Mouse (Mus musculus): ENCODE data around the gene Tenm4.

Tenm4 gene

DNA sequence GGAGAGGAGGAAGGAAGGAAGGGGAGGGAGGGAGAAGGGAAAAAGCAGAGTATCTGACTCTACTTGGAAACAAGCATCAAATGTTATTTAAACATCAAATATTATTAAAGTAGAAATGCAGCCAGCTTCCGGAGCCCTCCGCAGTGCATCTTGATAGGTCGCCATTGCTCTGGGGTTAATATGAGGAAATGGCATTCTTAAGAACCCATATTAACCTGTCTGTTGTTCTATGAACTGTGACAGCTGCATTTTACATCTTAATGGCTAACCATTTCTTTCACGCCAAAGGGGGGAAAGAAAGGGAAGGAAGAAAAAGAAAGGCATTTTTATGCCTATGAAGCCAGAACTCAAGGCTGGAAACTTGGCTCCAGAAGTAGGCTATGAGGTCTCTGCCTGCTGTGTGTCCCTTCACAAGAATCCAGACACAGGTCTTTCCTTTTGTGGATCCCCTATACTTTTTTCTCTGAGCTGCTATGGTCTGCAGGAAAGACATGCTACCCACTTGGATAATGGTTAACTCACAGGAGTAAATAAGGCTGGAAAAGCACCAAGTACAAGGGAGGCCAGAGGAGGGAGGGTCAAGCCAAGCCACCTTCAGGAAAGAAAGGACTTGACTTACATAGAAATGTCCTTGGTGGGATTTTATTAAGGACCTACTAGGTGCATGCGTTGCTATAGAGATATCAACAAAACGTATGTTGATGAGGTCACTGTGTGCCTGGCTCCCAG, 318.5 kb downstream of the Tenm4 start:
- no peak for DNase-seq

DNA sequence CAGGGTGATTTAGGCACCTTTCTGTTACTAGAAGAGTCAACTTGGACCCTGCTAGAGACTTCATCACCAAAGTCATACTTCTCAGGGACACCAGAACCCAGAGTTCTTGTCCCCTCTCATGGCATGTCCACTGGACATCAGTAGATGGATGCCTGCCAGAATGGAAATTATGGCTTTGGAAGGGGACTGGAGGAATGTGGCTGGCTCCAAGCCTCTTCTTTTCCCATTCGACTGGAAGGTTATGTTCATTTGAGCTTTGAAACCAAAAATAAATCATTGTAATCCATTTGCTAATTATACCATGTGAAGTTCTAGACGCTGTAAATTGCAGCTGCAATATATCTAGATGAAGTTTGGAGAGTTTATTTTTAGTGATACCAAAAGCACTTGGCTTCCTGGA, 320.9 kb downstream of the Tenm4 start:
- no peak for DNase-seq

DNA sequence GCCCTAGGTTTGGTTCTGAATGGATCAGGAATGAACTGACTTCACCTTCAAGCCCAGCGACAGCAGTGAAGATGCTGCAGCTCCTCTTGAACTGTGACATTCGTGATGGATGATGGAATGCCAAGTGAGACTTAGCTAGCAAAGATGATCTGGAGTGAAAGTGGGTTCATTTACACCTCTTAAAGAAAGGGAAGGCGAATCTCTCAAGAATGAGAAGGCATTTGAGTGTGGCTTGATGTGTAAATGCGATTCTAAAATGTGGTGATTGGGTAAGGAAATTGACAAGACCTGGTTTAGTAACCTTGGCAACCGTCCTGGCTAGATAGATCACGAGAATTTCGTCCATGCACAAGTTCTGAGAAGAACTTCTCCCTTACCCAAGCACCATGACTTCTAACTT, 321.6 kb downstream of the Tenm4 start:
- no peak for DNase-seq

DNA sequence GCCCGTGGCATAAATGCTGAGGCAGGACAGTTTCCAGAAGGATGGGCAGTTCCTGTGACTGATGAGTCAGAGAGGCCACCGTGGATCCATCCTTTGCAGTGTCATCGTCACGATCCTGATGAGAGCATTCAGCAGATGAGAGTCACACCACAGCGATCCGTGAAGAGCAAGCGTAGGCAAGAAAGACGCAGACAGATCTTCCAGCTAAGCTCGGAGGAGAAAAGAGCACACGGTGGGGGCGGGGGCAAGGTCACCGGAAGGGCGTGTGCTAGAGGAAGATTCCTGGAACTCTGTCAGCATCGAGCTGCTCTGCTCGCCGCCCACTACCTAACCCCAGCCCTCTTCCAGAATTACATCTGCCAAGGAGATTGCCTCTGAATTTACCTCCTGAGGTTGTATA, 323.0 kb downstream of the Tenm4 start:
- no peak for DNase-seq

GRCm38 (mm10) chr7:96500108-96500507, 329.1 kb downstream of the Tenm4 start:
- DNase-seq, result no peak

GRCm38 (mm10) chr7:96500797-96501196, 329.8 kb downstream of the Tenm4 start:
- DNase-seq, result no peak

- DNase-seq, result no peak
Measured at GRCm38 (mm10) chr7:96502321-96502973, 331.4 kb downstream of the Tenm4 start.

- DNase-seq, result no peak
Measured at GRCm38 (mm10) chr7:96505538-96505937, 334.5 kb downstream of the Tenm4 start.

- no peak for DNase-seq
Measured at GRCm38 (mm10) chr7:96507046-96507445, 336.0 kb downstream of the Tenm4 start.

DNA sequence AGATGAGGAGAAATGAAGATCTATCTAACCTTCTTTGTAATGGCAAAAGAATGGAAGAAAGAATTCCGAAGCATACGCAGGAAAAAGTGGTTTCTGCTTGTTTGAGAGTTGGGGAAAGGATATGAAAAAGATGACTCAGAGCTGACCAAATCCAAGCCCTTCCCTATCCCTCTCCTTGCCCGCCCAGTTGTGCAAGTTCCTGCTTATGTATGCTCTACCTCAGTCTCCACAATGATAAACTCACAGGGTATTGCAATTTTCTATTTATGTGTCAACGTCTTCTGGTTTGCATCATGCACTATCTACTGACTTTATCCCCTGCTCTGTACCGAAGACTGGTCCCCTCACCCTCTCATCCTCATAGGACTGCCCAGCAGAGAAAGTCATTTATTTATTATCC, 339.4 kb downstream of the Tenm4 start:
- DNase-seq, result no peak

DNA sequence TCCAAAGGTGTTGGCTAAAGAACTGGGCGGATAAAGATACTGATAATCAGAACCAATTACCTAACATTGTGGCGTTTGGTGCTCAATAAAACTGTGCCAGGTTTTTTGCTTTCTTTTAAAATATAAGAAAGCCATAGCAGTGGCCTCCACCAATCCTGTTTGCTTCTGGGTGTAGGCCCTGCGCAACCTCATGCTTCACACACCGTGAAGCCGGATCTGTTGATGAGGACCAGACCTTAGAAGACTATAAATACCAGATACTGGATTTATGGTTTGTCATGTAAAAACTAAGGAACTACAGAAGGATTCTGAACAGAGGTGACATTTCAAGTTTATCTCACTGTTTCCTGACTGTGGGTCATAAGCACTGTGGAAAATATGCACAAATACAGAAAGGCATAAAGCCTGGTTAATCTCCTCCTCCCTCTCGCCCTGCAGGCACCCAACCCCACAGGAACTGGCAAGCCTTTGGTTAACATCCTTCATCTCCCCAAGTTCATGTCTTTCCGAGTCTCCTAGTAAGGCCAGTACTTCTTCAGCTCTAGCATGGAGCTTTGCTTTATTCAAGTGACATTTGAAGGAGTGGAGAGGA, 340.1 kb downstream of the Tenm4 start:
- DNase-seq, result no peak

DNA sequence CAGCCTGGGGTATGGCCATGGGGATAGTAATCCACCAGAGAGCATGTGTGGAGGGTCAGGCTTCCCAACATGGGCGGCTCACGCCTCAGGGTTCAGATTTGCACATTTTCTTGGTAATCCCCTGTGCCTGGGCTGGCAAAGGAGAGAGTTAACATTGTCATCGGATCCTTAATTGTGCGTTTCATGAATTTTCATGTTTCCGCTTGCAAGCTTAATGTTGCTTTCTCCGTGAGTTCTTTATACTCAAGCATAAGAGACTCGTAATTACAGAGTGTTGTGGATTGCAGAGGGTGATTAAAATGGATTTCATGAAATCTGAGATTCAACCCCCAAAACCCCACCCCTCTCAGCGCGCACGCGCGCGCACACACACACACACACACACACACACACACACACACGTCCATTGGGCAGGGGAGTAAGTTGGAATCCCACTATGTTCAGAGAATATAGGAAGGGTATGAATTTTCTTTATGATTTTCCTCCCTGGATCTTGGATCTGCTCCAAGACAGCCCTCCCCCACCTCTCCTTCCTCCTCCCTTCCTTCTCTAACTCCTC, 341.0 kb downstream of the Tenm4 start:
- peak; percentile 34 for DNase-seq

DNA sequence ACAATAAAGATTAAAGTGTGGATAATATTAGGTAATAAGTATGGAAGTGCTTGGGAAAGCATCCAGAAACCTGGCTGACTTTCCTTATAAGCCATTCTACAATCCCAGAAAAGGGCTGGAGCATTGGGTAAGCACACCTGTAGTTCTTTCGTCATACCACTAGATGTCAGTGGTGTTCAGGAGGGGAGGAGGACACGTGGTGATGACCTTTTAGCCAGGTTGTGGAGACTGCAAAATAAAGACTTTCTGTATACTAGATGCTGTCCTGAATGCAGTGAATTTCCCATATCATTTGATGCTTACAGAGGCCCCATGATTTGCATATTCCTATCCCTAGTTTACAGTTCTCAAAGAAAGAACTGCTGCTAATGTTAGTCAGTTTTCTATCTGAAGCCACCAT, 348.2 kb downstream of the Tenm4 start:
- no peak for DNase-seq

DNA sequence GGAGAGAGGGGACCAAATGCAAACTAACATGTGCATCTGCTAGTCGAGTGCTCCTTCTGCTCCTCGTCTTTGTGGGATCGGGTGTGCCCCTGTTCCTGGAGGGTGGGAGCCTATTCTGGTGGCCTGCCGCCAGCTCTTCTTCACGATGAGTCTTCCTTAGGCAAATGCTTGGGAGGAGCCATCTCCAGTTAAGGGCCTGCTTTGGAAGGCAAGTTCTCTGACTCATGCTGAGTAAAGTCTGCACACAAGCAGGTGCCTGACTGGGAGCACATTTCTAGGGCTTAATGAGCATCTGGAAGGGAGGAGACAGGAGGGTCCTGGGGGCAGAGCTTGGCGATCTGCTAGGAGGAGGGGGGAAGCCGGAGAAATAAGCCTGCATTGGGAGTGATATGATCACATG, 350.9 kb downstream of the Tenm4 start:
- no peak for DNase-seq

GRCm38 (mm10) chr7:96523673-96524072, 352.6 kb downstream of the Tenm4 start:
- DNase-seq, result peak; percentile 35

- no peak for DNase-seq
Measured at GRCm38 (mm10) chr7:96524486-96525205, 353.6 kb downstream of the Tenm4 start.

DNA sequence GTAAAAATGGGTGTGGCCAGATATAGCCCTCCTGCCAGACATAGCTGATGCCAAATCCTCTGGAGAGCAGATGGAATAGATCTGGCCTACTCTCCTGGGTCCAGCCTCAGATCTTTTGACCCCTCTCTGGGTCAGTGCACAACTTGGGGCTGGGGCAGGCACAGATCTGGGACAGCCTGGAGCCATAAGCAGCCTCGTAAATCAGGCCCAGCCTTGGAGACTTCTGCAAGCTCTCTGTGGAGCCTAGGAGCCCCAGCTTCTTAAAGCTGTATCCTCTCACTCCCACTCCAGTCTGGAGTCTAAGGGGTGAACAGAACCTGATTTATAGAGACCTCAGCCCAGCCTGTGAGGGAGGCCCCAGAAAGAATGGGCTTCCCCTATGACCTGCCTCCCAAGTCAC, 354.3 kb downstream of the Tenm4 start:
- DNase-seq, result no peak

DNA sequence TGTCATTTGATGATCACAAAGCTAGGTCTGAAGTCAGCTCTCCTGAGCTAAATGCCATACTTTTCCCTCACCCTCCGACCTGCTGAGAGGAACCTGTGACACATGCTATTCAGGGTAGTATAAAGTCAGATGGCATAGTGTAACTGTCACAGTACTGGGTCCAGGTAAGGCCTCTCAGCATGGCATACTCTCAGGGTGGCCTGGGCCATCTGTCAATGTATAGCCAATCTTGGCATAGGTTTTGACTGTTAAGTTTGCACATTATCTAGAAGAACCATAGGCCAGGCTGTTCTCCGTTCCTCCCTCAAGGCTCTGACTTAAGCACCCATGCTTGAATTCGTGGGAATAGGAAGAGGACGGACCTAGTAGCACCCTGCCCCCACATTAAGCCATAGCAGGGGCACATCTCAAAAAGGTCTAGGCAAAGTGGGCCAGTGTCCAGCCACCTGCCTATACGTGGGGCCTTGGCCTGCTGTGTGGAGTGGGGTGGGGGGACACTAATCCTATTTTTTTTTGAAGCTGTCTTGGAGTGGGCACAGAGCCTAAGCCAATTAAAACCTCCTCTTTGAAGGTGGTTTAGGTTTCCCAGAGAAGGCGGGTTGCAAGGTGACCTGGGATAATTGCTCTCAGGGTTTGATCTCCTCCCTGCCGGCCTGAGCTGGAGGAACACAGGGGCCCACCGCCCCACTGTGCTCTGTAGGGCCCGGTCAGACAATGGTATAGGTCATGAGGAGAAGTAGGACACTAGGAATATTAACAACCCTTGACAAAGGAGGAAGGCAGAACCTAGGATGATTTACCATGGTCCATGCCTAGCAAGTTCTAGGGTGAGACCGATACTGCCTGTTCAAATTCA, 359.8 kb downstream of the Tenm4 start:
- no peak for DNase-seq

DNA sequence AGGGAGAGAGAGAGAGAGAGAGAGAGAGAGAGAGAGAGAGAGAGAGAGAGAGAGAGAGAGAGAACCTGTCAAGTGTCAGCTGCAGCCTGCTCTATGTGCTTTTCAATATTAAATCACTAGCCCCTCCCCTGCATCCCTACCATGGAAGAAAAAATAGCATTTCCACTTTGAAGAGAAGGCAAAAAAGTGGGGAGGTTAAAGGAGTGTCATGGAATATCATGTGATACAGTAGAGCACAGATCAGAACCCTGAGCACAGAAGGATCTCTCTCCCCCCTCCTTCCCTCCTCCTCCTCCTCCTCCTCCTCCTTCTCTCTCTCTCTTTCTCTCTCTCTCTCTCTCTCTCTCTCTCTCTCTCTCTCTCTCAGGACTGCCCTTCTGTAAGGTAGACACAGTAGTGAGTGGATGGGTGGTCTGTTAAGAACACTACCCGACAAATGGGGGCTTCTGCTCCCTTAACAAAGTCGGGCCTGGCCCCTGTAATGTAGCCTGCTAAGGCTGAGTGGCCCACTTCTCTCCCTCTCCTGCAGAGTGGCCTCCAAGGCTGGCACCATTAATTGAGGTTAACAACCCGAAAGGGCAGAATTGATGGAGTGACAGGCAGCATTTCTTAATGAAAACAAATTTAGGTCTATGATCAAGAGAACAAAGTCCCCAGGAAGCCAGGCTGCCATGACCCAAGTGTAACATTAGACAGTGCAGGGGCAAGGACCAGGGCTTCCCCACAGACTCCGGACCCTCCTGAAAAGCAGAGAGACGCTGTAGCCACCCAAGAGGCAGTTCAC, 361.1 kb downstream of the Tenm4 start:
- DNase-seq, result no peak

- no peak for DNase-seq
Measured at GRCm38 (mm10) chr7:96532804-96533400, 361.9 kb downstream of the Tenm4 start.

DNA sequence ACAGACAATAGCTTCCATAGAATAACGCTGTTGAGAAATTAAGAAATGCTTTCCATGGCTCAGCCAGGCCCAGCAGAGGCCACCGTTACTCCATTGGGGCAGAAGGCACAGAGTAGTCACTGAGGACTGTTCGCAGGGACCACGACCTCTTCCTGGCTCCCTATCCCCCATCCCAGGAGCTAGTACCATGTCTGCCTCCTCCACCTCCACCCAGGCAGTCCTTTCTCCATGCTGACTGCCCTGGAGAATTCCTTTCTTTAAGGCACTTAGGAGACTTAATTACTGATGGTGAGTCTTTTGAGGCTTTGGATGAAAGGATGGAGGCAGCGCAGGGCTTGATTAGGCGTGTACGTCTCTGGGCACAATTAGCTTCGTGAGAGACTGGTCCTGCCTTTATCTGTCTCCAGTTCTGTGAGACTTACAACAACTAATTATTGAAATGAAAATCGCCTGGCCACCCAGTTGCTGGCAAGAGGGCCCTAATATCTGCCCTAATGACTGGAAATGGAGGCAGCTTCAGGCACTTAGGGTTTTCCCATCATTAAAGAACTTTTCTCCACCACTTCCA, 365.4 kb downstream of the Tenm4 start:
- no peak for DNase-seq

Measured in right cerebral cortex, postnatal 4 days (tissue).